Mouse (Mus musculus): Measurements from ENCODE around the gene Itpkb.

Itpkb gene

GRCm38 (mm10) chr1:180343434-180344210 lies 13.3 kb downstream of the Itpkb start:
- no peak for DNase-seq (ENCODE audit: low spot score)

DNA sequence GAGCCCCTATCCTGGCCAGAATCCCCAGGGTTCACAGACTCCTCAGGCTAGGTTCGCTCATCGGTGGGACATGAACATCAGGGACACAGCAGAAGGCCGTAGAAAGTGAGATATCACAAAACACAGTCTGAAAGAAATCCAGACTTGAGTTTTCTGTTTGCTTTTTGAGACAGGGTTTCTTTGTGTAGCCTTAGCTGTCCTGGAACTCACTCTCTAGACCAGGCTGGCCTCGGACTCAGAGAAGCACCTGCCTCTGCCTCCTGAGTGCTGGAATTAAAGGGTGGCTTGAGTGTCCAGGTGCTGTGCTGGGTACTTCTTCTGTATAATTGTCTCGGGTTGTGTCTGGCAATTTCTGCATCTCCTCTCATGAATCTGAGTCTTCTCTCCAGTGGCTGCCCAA lies 14.8 kb downstream of the Itpkb start:
- DNase-seq (ENCODE audit: low spot score), result no peak

DNA sequence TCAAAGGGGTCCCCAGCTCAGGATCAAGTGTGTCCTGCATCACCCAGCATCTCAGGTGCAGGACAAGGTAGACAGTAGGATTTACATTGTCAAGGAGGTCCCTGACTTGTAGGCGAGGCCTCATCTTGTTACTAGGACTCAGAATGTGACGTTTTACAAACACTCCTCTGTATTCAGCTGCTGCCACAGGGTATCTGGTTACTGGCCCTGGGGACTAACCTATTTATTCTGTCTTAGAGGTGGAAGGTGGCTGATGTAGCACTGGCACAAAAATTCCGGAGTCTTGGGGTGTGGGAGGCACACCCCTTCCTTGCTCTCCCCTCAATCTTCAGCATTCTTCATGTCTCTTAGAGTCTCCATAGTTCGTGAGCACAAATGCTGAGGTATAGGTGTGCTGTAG lies 16.8 kb downstream of the Itpkb start:
- no peak for DNase-seq (ENCODE audit: low spot score)

- no peak for DNase-seq (ENCODE audit: low spot score)
These were observed 17.6 kb downstream of the Itpkb start for GRCm38 (mm10) chr1:180347907-180348306.

DNA sequence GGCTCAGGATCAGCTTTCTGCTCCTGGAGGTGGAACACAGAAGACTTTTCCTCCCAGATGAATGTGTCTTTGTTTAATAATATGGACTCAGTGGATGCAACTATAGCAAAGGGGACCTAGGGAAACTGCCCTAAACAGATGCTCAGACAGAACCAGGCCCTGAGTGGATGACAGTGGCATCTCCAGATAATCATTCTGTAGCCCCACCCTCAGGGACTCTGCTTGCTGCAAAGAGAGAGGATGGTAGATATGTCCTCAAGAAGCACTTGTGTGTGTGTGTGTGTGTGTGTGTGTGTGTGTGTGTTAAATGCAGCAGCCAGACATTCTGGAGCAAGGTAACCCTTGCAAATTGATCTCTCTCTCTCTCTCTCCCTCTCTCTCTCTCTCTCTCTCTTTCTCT lies 18.8 kb downstream of the Itpkb start:
- DNase-seq (ENCODE audit: low spot score), result no peak

DNA sequence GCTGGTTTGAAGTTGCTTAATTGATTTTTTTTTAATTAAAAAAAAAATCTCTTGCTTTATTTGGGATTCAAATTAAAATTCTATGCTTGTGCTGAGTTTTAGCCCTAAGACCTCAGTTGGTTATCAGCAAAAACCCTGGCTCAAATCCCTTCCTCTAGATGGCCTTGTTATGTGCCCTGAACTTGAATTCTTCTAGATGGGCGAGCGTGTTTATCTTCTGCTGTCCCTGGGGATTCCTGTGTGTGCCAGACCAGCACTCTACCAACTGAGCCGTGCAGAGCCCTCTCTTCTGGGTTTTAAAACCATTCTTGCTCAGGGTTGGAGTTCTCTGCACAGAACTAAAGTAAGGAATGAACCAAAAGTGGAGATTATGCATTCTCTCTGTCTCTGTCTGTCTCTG lies 22.0 kb downstream of the Itpkb start:
- DNase-seq (ENCODE audit: low spot score), result no peak

DNA sequence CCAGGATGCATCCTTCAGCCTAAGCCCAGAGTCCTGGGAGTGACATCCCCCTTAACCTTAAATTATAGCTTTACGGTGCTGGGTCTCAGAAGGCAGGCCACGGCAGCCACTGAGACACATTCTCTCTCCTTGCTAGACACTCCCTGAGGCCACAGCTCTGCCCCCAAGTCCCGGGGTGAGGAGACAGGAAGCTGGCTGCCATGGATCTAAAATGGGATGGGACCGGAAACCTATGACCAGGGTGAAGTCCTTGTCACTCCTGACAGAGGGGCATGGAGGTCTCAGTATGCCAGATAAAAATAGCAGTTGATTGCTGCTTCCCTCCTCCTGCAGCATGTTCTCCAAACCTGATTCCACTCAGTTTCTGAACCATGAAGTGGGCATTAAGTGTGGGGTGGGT lies 23.8 kb downstream of the Itpkb start:
- no peak for DNase-seq (ENCODE audit: low spot score)

DNA sequence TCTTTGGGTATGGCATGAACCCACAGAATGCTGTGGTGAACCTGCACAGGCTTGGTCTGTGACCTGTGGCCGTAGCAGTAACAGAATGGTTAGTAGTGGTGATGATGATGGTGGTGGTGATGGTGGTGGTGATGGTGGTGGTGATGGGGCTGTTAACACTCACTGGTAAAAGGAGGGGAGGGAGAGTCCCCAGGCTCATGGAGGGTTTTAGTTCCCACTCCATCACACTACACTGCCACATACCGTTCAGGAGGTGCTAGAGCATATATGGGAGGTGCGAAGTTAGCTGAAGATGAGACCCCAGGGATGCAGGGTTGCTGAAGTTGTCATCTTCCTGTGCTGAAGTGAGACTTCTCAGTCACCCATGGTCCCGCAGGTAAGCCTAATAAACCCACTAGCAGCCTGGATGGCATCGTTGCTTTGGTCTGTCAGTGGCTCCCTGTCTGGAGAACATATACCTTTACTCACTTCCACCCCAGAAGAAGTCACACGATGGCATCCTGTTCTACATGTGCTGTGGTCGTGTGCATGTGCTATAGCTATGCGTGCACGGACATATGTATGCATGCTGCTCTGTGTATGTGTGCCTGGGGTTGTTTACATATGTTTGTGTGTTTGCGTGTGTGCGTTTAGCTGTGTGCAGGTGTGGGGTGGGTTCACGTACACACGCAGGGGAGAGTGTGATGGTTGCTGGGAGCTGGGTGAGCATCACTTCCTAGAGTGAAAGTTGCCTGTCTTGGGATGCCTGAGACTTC lies 24.9 kb downstream of the Itpkb start:
- no peak for DNase-seq (ENCODE audit: low spot score)

GRCm38 (mm10) chr1:180356176-180356575 lies 25.9 kb downstream of the Itpkb start:
- DNase-seq (ENCODE audit: low spot score), result no peak

DNA sequence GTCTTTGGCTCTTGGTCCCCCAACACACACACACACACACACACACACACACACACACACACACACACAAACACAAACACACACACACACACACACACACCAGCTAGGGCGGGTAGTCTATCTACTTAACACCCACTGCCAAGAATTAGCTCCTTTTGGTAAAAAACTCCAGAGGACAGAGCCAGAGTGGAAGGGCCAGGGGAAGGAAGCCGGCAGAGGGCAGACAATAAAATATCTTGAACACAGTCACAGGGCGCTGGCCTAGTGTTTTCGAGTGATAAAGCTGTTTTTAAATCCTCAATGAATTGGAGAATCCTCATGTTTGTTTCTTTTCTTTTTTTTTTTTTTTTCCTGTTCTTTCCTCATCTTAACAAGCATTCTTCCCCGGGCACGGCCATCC lies 26.6 kb downstream of the Itpkb start:
- no peak for DNase-seq (ENCODE audit: low spot score)

DNA sequence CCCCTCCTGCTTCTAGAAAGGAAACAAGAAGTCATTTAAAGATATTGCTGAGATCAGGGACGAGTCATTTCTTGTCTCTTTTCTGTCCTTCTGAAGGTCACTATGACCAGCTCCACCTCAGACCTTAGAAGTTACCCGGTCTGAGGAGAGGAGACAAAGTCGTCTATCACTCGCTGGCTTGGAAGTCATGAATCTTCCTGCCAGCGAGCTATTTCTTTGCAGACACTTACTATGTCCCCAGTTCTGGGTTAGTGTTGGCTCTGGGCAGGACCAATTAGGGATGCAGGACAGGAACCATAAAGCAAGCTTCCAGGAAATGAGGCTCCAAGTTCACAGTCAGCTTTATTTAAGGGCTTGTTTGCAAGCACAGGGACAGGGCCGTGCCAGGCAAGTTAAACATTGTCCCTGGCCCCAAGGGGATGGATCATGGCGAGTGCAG lies 27.6 kb downstream of the Itpkb start:
- DNase-seq (ENCODE audit: low spot score), result no peak

GRCm38 (mm10) chr1:180358466-180358865 lies 28.2 kb downstream of the Itpkb start:
- DNase-seq (ENCODE audit: low spot score), result no peak

- no peak for DNase-seq (ENCODE audit: low spot score)
These were observed 29.0 kb downstream of the Itpkb start for GRCm38 (mm10) chr1:180359311-180359710.

DNA sequence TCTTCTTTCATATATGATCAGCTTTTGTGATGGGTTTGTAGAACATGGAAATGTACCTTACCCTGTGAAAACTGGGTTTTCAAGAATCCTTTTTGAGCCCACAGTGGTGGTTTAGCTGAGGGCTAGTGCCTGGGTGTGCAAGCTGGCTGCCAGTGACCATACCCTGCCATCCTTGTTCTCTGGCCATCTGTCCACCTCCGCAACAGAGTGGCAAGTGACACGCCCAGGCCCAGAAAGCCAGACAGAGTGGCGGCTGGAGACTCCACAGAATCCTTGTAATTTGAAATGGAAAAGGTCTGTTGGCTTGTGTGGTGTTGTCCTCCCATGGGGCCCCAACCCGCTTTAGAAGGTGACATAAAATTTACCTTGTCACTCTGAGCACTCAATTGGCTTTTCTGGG lies 31.9 kb downstream of the Itpkb start:
- no peak for DNase-seq (ENCODE audit: low spot score)

DNA sequence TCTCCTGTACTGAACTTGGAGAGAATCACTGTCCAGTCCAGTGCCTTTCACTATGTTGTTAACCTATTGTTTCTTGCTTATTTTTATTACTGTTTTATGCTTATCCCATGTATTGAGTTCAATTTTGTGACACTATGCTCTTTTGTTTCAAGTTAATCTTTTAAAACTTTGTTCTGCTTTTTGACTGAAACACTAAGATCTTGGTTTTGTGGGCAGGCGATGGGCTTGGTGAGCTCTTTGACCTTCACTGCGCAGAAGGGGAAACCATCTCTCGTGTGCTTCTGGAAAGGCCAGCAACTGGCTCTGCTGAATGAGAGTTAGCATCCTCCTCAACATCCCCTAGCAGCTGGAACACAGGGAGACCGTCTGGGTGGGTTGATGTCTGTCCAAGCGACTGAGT lies 32.6 kb downstream of the Itpkb start:
- no peak for DNase-seq (ENCODE audit: low spot score)

GRCm38 (mm10) chr1:180363317-180363716 lies 33.0 kb downstream of the Itpkb start:
- DNase-seq (ENCODE audit: low spot score), result no peak

DNA sequence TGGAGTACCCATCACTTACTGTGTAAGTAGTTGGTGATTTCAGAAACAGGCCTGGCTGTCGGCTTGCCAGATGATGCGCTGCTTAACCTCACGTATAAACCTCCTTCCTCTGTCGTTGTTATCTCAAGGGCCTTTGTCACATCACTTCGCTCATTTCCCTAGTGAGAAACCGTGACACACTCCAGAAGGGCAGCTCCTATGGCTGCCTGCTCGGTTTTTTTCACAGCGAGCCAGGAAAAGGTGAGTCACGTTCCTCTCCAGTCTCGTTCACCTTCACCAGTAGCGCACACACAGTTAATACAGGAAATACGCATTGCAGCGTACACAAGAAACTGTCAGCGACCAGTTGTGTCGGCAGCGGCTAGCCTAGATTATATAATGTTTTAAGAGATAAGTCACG lies 33.7 kb downstream of the Itpkb start:
- DNase-seq (ENCODE audit: low spot score), result no peak

- no peak for DNase-seq (ENCODE audit: low spot score)
These were observed 34.4 kb downstream of the Itpkb start for GRCm38 (mm10) chr1:180364720-180365119.

DNA sequence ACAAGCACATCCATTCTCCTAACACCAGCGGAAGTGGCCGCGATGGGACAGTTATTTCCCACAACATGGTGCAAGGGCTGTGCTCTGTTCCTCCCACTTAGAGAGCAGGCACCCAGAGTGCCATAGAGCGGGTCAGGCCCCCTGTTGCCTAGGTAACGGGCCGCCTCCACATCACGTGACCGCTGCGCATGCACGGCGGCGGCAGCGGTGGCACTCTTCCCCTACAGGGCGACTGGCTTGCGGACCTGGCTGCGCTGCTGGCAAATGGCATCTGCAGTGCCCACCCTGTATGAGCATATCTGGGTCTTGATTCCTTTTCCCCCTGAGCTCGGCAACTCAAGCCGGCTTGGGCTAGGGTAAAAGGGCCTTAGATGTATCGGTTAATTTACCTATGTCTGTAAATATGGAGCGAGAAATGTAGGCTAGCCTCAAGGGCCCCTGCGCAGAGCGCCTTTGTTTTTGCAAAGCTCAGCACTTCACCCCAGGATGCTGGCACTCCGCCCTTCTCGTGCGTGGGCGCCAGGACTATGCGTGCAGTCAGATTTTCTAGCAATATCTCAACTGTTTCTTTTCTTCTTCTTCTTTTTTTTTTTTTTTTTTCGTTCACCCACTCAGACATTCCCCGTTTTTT lies 35.0 kb downstream of the Itpkb start:
- DNase-seq (ENCODE audit: low spot score), result peak; percentile 91

DNA sequence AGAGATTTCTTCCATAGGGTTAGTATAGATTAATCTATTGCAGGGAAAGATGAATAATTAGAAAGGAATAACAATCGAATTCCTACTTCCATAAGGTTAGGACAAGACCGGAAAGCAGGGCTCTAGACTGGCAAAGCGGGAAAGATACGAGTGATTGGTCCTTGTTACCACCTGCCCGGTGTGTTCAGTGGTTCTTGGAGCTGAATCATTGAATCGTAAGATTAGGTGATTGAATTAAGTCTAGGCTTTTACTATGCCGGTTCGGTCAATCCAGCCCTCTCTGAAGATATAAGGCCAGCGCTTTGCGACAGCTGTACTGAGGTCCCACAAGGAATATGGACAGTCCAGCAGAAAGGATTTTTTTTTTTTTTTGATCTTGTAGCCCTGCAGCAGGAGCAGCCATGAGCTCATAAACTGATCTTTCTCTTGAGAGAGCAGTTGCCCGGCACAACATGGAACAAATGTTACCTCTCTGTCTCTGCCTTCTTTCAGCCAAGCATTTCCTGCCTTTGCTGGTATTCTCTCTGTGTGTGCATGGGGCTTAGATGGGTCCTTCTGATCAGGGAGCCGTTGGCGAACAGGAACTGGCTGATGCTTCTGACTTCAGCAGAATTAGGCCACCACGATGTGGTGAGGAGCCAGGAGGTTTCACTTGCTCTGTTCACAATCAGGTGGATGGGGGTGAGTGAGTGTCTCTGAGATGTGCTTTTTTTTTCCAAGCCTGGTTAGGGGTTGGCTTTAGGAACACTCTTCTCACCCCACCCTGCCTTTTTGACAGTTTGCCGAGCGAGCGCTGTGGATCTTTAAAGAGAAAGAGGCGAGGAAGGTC lies 35.9 kb downstream of the Itpkb start:
- no peak for DNase-seq (ENCODE audit: low spot score)

DNA sequence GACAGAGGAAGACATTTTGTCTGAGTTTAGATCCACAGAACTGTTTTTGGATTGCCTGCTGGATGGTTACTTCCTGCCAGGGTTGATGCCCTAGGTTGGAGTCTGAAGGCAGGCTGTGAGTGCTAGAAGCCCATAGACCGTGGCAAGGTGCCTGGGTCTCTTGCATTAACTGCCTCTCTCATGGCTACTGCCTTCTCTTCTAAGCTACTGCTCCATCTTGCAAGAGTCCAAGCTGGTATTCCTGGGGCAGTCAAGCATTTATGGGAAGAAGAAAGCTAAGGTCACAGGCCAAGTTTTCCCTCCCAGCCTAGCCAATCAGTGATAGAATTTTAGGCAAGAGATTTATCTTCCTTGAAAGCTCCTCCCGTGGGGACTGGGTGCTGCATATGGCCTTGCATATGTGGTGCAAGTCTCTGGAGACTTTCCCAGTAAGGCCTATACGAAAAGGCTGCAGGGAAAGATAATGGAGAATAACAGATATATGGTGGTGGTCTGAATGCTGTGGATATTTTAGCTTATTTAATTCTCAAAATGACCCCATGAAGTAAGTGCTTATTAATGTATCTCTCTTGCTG lies 36.8 kb downstream of the Itpkb start:
- DNase-seq (ENCODE audit: low spot score), result no peak

DNA sequence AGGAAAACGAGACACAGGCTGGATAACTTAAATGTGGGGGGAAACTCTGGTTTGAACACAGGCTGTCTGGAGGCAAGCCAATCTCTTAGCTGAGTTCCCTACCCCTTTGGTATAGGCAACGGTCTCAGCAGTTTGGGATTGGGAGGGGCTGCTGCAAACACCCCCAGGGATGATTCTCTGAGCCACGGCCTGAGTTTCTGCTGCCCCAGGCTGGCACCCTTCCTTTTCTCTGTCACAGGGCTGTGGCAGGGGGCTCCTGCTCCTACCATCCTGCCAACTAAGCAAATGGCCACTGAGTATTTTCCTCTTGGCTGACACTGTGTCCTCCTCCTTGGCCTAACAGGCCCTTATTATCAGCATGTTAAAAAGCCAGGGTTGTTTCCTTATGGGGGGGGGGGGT lies 37.3 kb downstream of the Itpkb start:
- DNase-seq (ENCODE audit: low spot score), result no peak
